Mouse (Mus musculus): ENCODE results near the gene Pde4d. TPM values are rescaled to one million over a fixed set of nuclear protein-coding genes. Genes with fewer than 3 reads are reported as not detected.

Gene Pde4d
- polyA plus RNA-seq, 1 experiment = not detected

DNA sequence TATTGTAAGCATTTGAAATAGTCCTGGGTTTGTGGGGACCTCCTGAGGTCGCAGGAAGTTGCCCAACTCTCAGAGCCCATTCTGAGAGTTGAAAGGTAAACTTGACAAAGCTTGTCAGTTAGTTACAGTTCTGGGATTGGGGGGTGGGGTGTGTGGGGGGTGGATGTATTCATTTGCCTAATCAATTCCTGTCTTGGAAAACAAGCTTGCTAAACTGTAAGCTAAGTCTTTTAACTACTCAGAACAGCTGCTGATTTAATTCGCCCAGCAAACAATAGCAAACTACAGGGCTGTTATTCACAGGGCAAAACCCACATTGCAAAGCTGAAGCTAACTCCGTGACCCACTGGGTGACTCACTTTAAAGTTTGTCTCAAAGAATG is 1183.3 kb downstream of the Pde4d start:
- 12% methylated on average over 3 of the region's 3 CpGs for WGBS
- H3K4me3 ChIP-seq (ENCODE audit: insufficient read depth, low read depth, low read length) = no peak overlapping the region
- H3K27ac ChIP-seq (ENCODE audit: insufficient read depth, low read depth, low read length) = no peak overlapping the region
- H3K4me1 ChIP-seq (ENCODE audit: control insufficient read depth, insufficient read depth, low read length) = peaks cover 7% of the 10 kb centered on the region
- TF ChIP-seq POLR2A (IDR thresholded peaks at IDR 0.05; ENCODE audit: insufficient read depth, low read depth, low read length) = no peak
- no peak for TF ChIP-seq CTCF (IDR thresholded peaks at IDR 0.05; ENCODE audit: insufficient read depth, low read depth, low read length)

DNA sequence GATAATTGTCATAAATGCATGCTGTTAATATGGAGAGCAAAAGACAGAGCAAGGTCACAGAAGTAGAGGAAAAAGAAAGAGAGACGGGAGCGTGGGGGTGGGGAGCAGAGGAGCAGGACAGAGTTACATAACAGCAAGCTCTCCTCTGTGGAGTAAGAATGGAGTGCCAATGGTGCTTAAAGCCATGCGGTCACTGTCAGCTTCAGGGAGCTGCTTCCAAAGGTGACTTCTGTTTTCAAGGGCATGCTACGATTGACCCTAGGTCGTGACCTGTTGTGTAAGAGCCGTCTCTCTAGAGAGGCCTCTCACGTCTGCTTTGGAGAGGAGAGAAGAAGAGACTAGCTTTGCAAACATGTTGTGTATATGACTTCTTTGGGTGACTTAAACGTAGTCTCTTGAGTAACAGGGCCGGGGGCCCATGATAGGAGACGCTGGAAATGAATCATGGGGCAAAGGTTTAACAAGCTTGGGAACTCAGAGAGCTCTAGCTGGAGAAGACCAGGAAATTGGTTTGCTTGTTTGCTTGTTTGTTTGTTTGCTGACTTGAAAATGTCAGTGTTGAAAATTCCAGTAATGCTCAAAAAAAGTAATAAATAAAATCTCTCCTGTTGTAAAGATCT is 1186.3 kb downstream of the Pde4d start:
- no peak for TF ChIP-seq POLR2A (IDR thresholded peaks at IDR 0.05; ENCODE audit: insufficient read depth, low read depth, low read length)
- no peak for TF ChIP-seq CTCF (IDR thresholded peaks at IDR 0.05; ENCODE audit: insufficient read depth, low read depth, low read length)
- no peak overlapping the region for H3K27ac ChIP-seq (ENCODE audit: insufficient read depth, low read depth, low read length)
- WGBS = 92% methylated on average over 10 of the region's 10 CpGs
- peaks cover 7% of the 10 kb centered on the region for H3K4me1 ChIP-seq (ENCODE audit: control insufficient read depth, insufficient read depth, low read length)
- H3K4me3 ChIP-seq (ENCODE audit: insufficient read depth, low read depth, low read length) = no peak overlapping the region

DNA sequence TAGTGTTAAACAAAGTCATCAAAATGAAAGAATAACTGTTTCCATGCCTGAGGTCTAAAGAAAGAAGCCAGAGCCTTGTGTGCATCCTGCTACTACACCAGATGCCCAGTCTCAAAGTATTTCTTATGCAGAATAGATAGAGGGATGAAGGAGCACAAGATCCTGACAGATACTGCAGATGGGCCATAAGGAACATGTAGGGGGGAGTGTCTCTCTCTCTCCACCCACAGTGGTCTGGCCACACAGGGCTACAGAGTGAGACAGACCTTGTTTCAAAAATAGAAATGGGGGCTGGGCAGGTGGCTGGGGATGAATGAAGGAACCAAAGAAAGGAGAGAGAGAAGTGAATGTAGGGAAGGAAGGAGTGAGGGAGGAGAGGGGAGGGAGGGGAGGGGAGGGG is 1188.5 kb downstream of the Pde4d start:
- Histone ChIP-seq H3K4me3 (ENCODE audit: insufficient read depth, low read depth, low read length) (no peak overlapping the region), H3K4me1 (ENCODE audit: control insufficient read depth, insufficient read depth, low read length) (no peaks in the 10 kb centered on the region), H3K27ac (ENCODE audit: insufficient read depth, low read depth, low read length) (no peak overlapping the region)
- TF ChIP-seq POLR2A (IDR thresholded peaks at IDR 0.05; ENCODE audit: insufficient read depth, low read depth, low read length) (no peak), CTCF (IDR thresholded peaks at IDR 0.05; ENCODE audit: insufficient read depth, low read depth, low read length) (no peak)

DNA sequence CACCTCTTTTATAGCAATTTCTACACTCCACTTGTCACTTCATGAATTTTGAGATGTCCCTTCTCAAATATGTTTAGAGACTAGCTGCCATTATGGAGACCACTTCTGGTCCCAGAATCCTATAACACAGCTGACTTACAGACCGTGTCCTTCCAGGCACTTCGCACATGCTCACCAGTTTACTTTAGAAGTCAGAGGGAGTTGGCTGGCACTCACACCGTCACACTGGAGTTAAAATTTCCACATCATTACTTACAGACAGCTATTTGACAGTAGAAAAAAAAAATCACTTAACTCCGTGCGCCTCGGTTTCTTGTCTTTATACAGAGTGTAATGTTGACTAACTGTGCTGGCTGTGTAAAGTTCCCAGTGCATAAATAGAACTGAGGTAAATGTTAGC is 1189.5 kb downstream of the Pde4d start:
- 85% methylated on average over 6 of the region's 6 CpGs for WGBS
- H3K27ac ChIP-seq (ENCODE audit: insufficient read depth, low read depth, low read length) = no peak overlapping the region
- H3K4me1 ChIP-seq (ENCODE audit: control insufficient read depth, insufficient read depth, low read length) = no peaks in the 10 kb centered on the region
- no peak overlapping the region for H3K4me3 ChIP-seq (ENCODE audit: insufficient read depth, low read depth, low read length)
- TF ChIP-seq CTCF (IDR thresholded peaks at IDR 0.05; ENCODE audit: insufficient read depth, low read depth, low read length) (no peak), POLR2A (IDR thresholded peaks at IDR 0.05; ENCODE audit: insufficient read depth, low read depth, low read length) (no peak)

DNA sequence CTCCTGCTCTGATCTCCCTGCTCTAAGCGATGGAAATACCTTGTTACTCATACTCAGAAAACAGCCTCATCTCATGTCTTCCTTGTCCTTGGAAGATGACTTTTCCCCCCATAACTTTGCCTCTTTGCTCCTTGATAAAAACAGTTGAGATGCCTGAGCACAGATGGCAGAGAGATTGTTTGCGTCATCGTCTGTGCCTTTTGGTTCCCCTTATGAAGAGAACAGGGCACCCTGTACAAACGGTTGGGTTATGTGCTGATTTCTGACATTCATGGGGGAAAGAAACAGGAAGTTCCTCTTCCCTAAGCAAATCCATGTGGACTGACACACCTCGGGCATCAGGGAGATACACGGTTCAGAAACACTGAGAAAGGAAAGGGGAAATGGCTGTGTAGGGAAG is 1191.8 kb downstream of the Pde4d start:
- H3K4me1 ChIP-seq (ENCODE audit: control insufficient read depth, insufficient read depth, low read length) = no peaks in the 10 kb centered on the region
- TF ChIP-seq POLR2A (IDR thresholded peaks at IDR 0.05; ENCODE audit: insufficient read depth, low read depth, low read length) (no peak), CTCF (IDR thresholded peaks at IDR 0.05; ENCODE audit: insufficient read depth, low read depth, low read length) (no peak)
- no peak overlapping the region for H3K27ac ChIP-seq (ENCODE audit: insufficient read depth, low read depth, low read length)
- WGBS = 90% methylated on average over 6 of the region's 6 CpGs
- H3K4me3 ChIP-seq (ENCODE audit: insufficient read depth, low read depth, low read length) = no peak overlapping the region

DNA sequence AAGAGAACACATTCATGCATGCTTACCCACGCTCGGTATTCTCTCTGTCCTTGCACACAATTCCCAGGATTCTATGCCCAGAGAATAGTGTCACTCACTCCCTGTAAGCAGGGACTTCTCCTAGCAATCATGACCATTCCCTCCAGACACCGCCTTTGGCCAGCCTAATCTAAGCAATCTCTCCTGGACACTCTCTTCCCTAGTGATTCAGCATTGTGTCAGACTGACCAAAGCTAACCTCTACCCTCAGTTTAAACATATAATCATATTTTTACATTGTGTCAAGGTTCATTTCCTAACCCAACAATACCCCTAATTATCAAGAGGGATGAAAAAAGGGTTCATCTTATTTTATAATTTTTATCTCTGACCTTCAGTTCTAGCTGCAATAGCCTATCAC is 1193.7 kb downstream of the Pde4d start:
- 93% methylated on average over 3 of the region's 3 CpGs for WGBS
- TF ChIP-seq POLR2A (IDR thresholded peaks at IDR 0.05; ENCODE audit: insufficient read depth, low read depth, low read length) (no peak), CTCF (IDR thresholded peaks at IDR 0.05; ENCODE audit: insufficient read depth, low read depth, low read length) (no peak)
- Histone ChIP-seq H3K27ac (ENCODE audit: insufficient read depth, low read depth, low read length) (no peak overlapping the region), H3K4me3 (ENCODE audit: insufficient read depth, low read depth, low read length) (no peak overlapping the region), H3K4me1 (ENCODE audit: control insufficient read depth, insufficient read depth, low read length) (no peaks in the 10 kb centered on the region; the same call in 1 of the 2 replicates)

DNA sequence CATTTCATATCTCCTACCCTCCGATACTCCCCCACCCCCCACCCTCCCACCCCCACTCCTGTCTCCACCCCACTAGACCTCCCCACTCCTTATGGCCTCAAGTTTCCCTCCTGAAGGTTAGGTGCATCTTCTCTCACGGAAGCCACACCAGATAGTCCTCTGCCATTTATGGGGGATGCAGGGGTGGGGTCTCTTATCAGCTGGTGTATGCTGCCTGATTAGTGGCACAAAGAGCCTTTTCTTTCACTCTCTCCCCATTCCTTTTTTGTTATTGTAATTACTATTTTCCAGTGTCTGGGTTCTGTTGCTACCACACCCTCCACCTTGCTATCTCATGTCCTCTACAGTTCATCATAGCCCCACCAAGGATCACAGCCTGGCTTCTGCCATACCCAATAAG is 1194.3 kb downstream of the Pde4d start:
- TF ChIP-seq POLR2A (IDR thresholded peaks at IDR 0.05; ENCODE audit: insufficient read depth, low read depth, low read length) (no peak), CTCF (IDR thresholded peaks at IDR 0.05; ENCODE audit: insufficient read depth, low read depth, low read length) (no peak)
- Histone ChIP-seq H3K4me3 (ENCODE audit: insufficient read depth, low read depth, low read length) (no peak overlapping the region), H3K4me1 (ENCODE audit: control insufficient read depth, insufficient read depth, low read length) (no peaks in the 10 kb centered on the region; the same call in 1 of the 2 replicates), H3K27ac (ENCODE audit: insufficient read depth, low read depth, low read length) (no peak overlapping the region)
- 91% methylated on average over 2 of the region's 2 CpGs for WGBS

DNA sequence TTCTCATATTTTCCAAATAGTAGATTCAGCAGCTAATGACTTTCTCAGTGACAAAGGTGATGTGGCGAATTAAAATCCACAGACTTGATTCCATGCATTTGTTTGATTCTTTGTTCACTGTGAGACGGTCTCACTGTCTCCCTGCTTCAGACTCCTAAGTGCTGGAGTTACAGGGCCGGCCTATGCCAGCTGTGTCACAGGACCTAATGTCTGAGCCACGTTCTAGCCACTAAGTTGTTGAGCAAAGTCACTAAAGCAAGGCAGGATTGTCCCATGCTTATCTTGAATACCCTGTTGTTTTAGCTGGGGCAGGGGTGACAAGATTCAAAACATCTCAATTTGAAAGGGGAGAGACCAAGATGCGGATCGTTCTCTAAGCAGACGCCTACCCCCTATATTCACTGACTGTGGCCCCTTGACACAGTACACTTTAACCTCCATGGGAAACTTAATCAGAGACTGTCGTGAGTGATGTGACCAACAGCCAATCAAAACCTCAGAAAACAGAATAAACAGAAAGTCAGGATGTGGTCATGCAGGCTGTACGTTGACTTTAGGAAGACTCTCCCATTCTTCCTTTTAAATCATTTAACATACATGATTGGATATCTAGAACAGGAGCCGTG is 1195.6 kb downstream of the Pde4d start:
- H3K4me1 ChIP-seq (ENCODE audit: control insufficient read depth, insufficient read depth, low read length) = peaks cover under 1% of the 10 kb centered on the region; the same call in 1 of the 2 replicates
- TF ChIP-seq CTCF (IDR thresholded peaks at IDR 0.05; ENCODE audit: insufficient read depth, low read depth, low read length) = no peak
- TF ChIP-seq POLR2A (IDR thresholded peaks at IDR 0.05; ENCODE audit: insufficient read depth, low read depth, low read length) = no peak
- WGBS = 82% methylated on average over 10 of the region's 10 CpGs
- no peak overlapping the region for H3K4me3 ChIP-seq (ENCODE audit: insufficient read depth, low read depth, low read length)
- no peak overlapping the region for H3K27ac ChIP-seq (ENCODE audit: insufficient read depth, low read depth, low read length)

DNA sequence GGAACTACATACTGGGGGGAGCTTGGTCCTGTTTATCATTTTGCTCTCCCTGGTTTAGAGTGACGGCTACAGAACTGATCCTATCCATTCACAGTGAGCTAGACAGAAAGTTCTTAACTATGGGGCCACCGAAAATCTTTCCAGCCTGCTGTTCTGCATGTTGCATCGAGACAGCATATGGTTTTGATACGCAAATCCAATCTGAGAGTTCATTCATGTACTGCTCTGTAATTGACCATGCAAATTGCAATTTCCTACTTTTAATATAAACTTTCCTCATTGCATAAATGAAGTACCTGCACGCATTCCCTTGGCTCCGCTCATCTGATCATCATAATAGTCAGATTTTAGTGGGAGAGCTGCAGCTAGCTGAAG is 1196.1 kb downstream of the Pde4d start:
- Histone ChIP-seq H3K4me1 (ENCODE audit: control insufficient read depth, insufficient read depth, low read length) (peaks cover 5% of the 10 kb centered on the region; the same call in 1 of the 2 replicates), H3K4me3 (ENCODE audit: insufficient read depth, low read depth, low read length) (no peak overlapping the region), H3K27ac (ENCODE audit: insufficient read depth, low read depth, low read length) (no peak overlapping the region)
- TF ChIP-seq CTCF (IDR thresholded peaks at IDR 0.05; ENCODE audit: insufficient read depth, low read depth, low read length) (no peak), POLR2A (IDR thresholded peaks at IDR 0.05; ENCODE audit: insufficient read depth, low read depth, low read length) (no peak)
- WGBS = 89% methylated on average over 6 of the region's 6 CpGs
